Mouse (Mus musculus): Measurements from ENCODE around the gene Ezh1. TPM values are rescaled to one million over a fixed set of nuclear protein-coding genes. Genes with fewer than 3 reads are reported as not detected.

The Ezh1 gene
- polyA plus RNA-seq (2014; fragmentation: Nextera tagmentation; extraction: Ambion mirVana), result 10.2 and 12.7 TPM in 2 replicates

- 2% methylated on average over 55 of the region's 56 CpGs for WGBS (ENCODE audit: insufficient replicate concordance)
- H3K36me3 ChIP-seq (ENCODE audit: control insufficient read depth, insufficient read depth, low read length), result 0 out of 2 replicates have a peak, but pooled peaks cover 2% of the 10 kb centered on the region
- peaks cover 2% of the 10 kb centered on the region; the same call in 1 of the 2 replicates for H3K4me1 ChIP-seq (ENCODE audit: control insufficient read depth, insufficient read depth, low read length)
- peak within 1 kb of the TSS; percentile 23; the same call in 1 of the 2 replicates for H3K27ac ChIP-seq (ENCODE audit: low read depth, low read length)
- H3K9ac ChIP-seq (ENCODE audit: low read depth, low read length), result peak within 1 kb of the TSS; percentile 82
- peak within 1 kb of the TSS; percentile 90 for H3K4me3 ChIP-seq (ENCODE audit: low read depth, low read length)
- peak within 1 kb of the TSS; percentile 91 for H3K4me2 ChIP-seq
- H3K27me3 ChIP-seq (ENCODE audit: control insufficient read depth, insufficient read depth, low read length), result 0 out of 2 replicates have a peak, but pooled peaks cover 4% of the 10 kb centered on the region
- H3K9me3 ChIP-seq (replicated peaks; ENCODE audit: control insufficient read depth, low read length), result no peaks in the 10 kb centered on the region
- peak; percentile 84 for ATAC-seq (replicated peaks; ENCODE audit: insufficient number of reproducible peaks, low FRiP score, low TSS enrichment)
Measured at GRCm38 (mm10) chr11:101226065-101226701, at the start of gene Ezh1. Gene Ezh1, minus strand, starts transcription at chr11:101226463.

GRCm38 (mm10) chr11:101275309-101275708, 49.0 kb upstream of the Ezh1 start:
- no peak for ATAC-seq (replicated peaks; ENCODE audit: insufficient number of reproducible peaks, low FRiP score, low TSS enrichment)
- Histone ChIP-seq H3K9me3 (replicated peaks; ENCODE audit: control insufficient read depth, low read length) (no peaks in the 10 kb centered on the region), H3K9ac (ENCODE audit: low read depth, low read length) (no peak overlapping the region), H3K27me3 (ENCODE audit: control insufficient read depth, insufficient read depth, low read length) (0 out of 2 replicates have a peak, but pooled peaks cover 5% of the 10 kb centered on the region), H3K36me3 (ENCODE audit: control insufficient read depth, insufficient read depth, low read length) (peaks cover 2% of the 10 kb centered on the region; the same call in 1 of the 2 replicates), H3K4me3 (ENCODE audit: low read depth, low read length) (no peak overlapping the region), H3K4me2 (no peak overlapping the region), H3K27ac (ENCODE audit: low read depth, low read length) (no peak overlapping the region), H3K4me1 (ENCODE audit: control insufficient read depth, insufficient read depth, low read length) (peaks cover 20% of the 10 kb centered on the region)
- WGBS (ENCODE audit: insufficient replicate concordance), result 67% methylated on average over 4 of the region's 4 CpGs

DNA sequence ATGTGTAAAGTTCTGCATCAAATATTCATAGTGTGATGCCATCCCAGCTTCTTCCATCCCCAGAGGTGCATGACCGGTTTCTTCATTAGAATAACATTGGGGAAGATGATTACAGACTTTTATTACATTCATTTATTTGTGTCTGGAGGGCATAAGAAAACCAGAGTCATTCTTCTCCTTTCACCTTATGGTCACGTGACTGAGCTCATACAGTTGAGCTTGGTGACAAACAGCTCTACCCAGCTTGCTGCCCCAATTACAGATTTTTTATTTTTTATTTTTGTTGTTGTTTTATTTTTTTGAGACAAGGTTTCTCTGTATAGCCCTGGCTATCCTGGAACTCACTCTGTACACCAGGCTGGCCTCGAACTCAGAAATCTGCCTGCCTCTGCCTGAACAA, 46.2 kb upstream of the Ezh1 start:
- Histone ChIP-seq H3K9ac (ENCODE audit: low read depth, low read length) (no peak overlapping the region), H3K36me3 (ENCODE audit: control insufficient read depth, insufficient read depth, low read length) (peaks cover 2% of the 10 kb centered on the region; the same call in 1 of the 2 replicates), H3K9me3 (replicated peaks; ENCODE audit: control insufficient read depth, low read length) (no peaks in the 10 kb centered on the region), H3K4me2 (no peak overlapping the region), H3K4me1 (ENCODE audit: control insufficient read depth, insufficient read depth, low read length) (peaks cover 16% of the 10 kb centered on the region), H3K27me3 (ENCODE audit: control insufficient read depth, insufficient read depth, low read length) (peaks cover 5% of the 10 kb centered on the region; the same call in 1 of the 2 replicates), H3K4me3 (ENCODE audit: low read depth, low read length) (no peak overlapping the region), H3K27ac (ENCODE audit: low read depth, low read length) (no peak overlapping the region)
- no peak for ATAC-seq (replicated peaks; ENCODE audit: insufficient number of reproducible peaks, low FRiP score, low TSS enrichment)
- WGBS (ENCODE audit: insufficient replicate concordance), result 85% methylated on average over 3 of the region's 3 CpGs

- H3K4me3 ChIP-seq (ENCODE audit: low read depth, low read length), result no peak overlapping the region
- no peaks in the 10 kb centered on the region for H3K36me3 ChIP-seq (ENCODE audit: control insufficient read depth, insufficient read depth, low read length)
- ATAC-seq (replicated peaks; ENCODE audit: insufficient number of reproducible peaks, low FRiP score, low TSS enrichment), result no peak
- no peak overlapping the region for H3K9ac ChIP-seq (ENCODE audit: low read depth, low read length)
- H3K27me3 ChIP-seq (ENCODE audit: control insufficient read depth, insufficient read depth, low read length), result peaks cover 13% of the 10 kb centered on the region
- H3K9me3 ChIP-seq (replicated peaks; ENCODE audit: control insufficient read depth, low read length), result no peaks in the 10 kb centered on the region
- peak overlapping the region; percentile 20 for H3K4me2 ChIP-seq
- no peak overlapping the region for H3K27ac ChIP-seq (ENCODE audit: low read depth, low read length)
- H3K4me1 ChIP-seq (ENCODE audit: control insufficient read depth, insufficient read depth, low read length), result peaks cover 13% of the 10 kb centered on the region
- 16% methylated on average over 10 of the region's 10 CpGs for WGBS (ENCODE audit: insufficient replicate concordance)
Measured at GRCm38 (mm10) chr11:101269577-101270116, 43.4 kb upstream of the Ezh1 start.

DNA sequence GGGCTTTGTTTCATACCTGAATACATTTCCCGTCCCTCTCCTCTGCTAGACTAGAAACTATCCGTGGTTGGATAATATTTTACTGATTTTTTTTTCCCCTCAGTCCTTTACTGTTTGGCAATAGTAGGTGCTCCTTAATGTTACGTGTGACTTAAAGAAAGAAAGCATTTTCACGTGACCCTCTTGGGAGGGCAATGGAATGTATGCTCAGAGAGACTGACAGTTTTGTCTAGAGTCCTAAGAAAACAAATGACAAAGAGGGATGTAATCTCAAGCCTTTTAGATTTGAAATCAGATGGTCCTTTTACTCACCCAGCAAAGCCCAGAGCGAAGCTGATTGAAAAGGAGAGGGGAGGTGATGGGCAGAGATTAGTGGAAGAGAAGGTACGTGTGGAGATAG, 39.6 kb upstream of the Ezh1 start:
- no peak overlapping the region for H3K4me3 ChIP-seq (ENCODE audit: low read depth, low read length)
- peaks cover 37% of the 10 kb centered on the region for H3K4me1 ChIP-seq (ENCODE audit: control insufficient read depth, insufficient read depth, low read length)
- H3K36me3 ChIP-seq (ENCODE audit: control insufficient read depth, insufficient read depth, low read length), result no peaks in the 10 kb centered on the region
- no peak for ATAC-seq (replicated peaks; ENCODE audit: insufficient number of reproducible peaks, low FRiP score, low TSS enrichment)
- H3K9ac ChIP-seq (ENCODE audit: low read depth, low read length), result no peak overlapping the region
- no peak overlapping the region for H3K27ac ChIP-seq (ENCODE audit: low read depth, low read length)
- 41% methylated on average over 6 of the region's 6 CpGs for WGBS (ENCODE audit: insufficient replicate concordance)
- peak overlapping the region; percentile 64; the same call in 1 of the 2 replicates for H3K4me2 ChIP-seq
- H3K27me3 ChIP-seq (ENCODE audit: control insufficient read depth, insufficient read depth, low read length), result peaks cover 31% of the 10 kb centered on the region
- H3K9me3 ChIP-seq (replicated peaks; ENCODE audit: control insufficient read depth, low read length), result no peaks in the 10 kb centered on the region

DNA sequence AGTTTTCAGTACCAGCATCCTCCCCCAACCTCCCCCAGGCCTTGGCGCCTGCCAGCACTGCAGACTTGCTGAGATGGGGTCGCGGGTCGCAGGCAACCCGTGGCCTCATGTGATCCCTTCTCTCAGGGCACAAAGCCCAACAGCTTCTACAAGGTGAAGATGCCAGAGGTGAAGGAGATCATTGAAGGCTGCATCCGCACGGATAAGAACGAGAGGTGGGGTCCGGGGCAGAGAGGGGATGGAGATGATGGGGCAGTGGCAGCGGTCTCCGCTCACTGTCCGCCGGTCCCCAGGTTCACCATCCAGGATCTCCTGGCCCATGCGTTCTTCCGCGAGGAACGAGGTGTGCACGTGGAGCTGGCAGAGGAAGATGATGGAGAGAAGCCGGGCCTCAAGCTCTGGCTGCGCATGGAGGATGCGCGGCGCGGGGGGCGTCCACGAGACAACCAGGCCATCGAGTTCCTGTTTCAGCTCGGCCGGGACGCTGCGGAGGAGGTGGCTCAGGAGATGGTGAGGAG, 38.8 kb upstream of the Ezh1 start:
- peaks cover 31% of the 10 kb centered on the region for H3K27me3 ChIP-seq (ENCODE audit: control insufficient read depth, insufficient read depth, low read length)
- no peak overlapping the region for H3K27ac ChIP-seq (ENCODE audit: low read depth, low read length)
- H3K4me1 ChIP-seq (ENCODE audit: control insufficient read depth, insufficient read depth, low read length), result peaks cover 40% of the 10 kb centered on the region
- WGBS (ENCODE audit: insufficient replicate concordance), result 7% methylated on average over 31 of the region's 31 CpGs
- ATAC-seq (replicated peaks; ENCODE audit: insufficient number of reproducible peaks, low FRiP score, low TSS enrichment), result no peak
- peak overlapping the region; percentile 56 for H3K9ac ChIP-seq (ENCODE audit: low read depth, low read length)
- H3K9me3 ChIP-seq (replicated peaks; ENCODE audit: control insufficient read depth, low read length), result no peaks in the 10 kb centered on the region
- H3K4me2 ChIP-seq, result peak overlapping the region; percentile 64
- no peaks in the 10 kb centered on the region for H3K36me3 ChIP-seq (ENCODE audit: control insufficient read depth, insufficient read depth, low read length)
- H3K4me3 ChIP-seq (ENCODE audit: low read depth, low read length), result peak overlapping the region; percentile 37

DNA sequence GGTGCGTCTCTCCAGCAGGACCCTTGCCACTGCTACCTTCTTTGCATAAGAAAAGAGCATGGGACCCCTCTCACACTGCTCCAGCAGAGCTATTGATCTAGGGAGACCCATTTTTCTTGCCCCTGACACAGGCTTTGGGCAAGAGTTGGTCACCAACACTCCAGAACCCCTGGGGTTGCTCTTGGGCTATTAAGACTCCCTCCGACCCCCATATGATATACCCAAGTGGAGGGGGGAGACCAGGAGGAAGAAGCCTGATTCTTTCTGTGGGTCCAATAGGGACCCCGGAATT, 37.7 kb upstream of the Ezh1 start:
- H3K9me3 ChIP-seq (replicated peaks; ENCODE audit: control insufficient read depth, low read length), result no peaks in the 10 kb centered on the region
- peak overlapping the region; percentile 96 for H3K4me2 ChIP-seq
- H3K9ac ChIP-seq (ENCODE audit: low read depth, low read length), result no peak overlapping the region
- H3K4me3 ChIP-seq (ENCODE audit: low read depth, low read length), result peak overlapping the region; percentile 17; the same call in 1 of the 2 replicates
- no peak overlapping the region for H3K27ac ChIP-seq (ENCODE audit: low read depth, low read length)
- WGBS (ENCODE audit: insufficient replicate concordance), result 22% methylated on average over 3 of the region's 3 CpGs
- ATAC-seq (replicated peaks; ENCODE audit: insufficient number of reproducible peaks, low FRiP score, low TSS enrichment), result no peak
- H3K27me3 ChIP-seq (ENCODE audit: control insufficient read depth, insufficient read depth, low read length), result peaks cover 31% of the 10 kb centered on the region
- H3K36me3 ChIP-seq (ENCODE audit: control insufficient read depth, insufficient read depth, low read length), result no peaks in the 10 kb centered on the region
- H3K4me1 ChIP-seq (ENCODE audit: control insufficient read depth, insufficient read depth, low read length), result peaks cover 46% of the 10 kb centered on the region

- Histone ChIP-seq H3K36me3 (ENCODE audit: control insufficient read depth, insufficient read depth, low read length) (no peaks in the 10 kb centered on the region), H3K27ac (ENCODE audit: low read depth, low read length) (no peak overlapping the region), H3K27me3 (ENCODE audit: control insufficient read depth, insufficient read depth, low read length) (peaks cover 31% of the 10 kb centered on the region), H3K4me1 (ENCODE audit: control insufficient read depth, insufficient read depth, low read length) (peaks cover 52% of the 10 kb centered on the region), H3K9ac (ENCODE audit: low read depth, low read length) (no peak overlapping the region), H3K9me3 (replicated peaks; ENCODE audit: control insufficient read depth, low read length) (no peaks in the 10 kb centered on the region), H3K4me3 (ENCODE audit: low read depth, low read length) (peak overlapping the region; percentile 67), H3K4me2 (peak overlapping the region; percentile 96)
- ATAC-seq (replicated peaks; ENCODE audit: insufficient number of reproducible peaks, low FRiP score, low TSS enrichment), result no peak
- 7% methylated on average over 32 of the region's 32 CpGs for WGBS (ENCODE audit: insufficient replicate concordance)
Measured at GRCm38 (mm10) chr11:101263138-101263988, 37.1 kb upstream of the Ezh1 start.

Measured in heart, embryonic 11.5 days (tissue).